Mouse (Mus musculus) hindbrain, embryonic 11.5 days (tissue): ENCODE data around the gene Nkain2. TPM values are rescaled to one million over a fixed set of nuclear protein-coding genes. Genes with fewer than 3 reads are reported as not detected.

Experiments used
- ATAC-seq: fragments of 200-750 bp; cut with Nextera tagmentation; 2 replicates; pipeline ENCODE4 v1.8.0; 2017; ENCODE audit warnings: mild to moderate bottlenecking, moderate TSS enrichment, moderate library complexity; ENCODE audit not compliant: low FRiP score
- DNase-seq: peaks from one replicate; pipeline ENCODE4 v3.0.0-alpha.2; 2015; ENCODE audit warnings: low spot score
- H3K27ac ChIP-seq: fragments of 300-500 bp; sonication (generic); 2 replicates; pipeline ENCODE4 v1.5.1; 2014; ENCODE audit warnings: mild to moderate bottlenecking, low read depth, low read length
- H3K27me3 ChIP-seq: fragments of 300-500 bp; sonication (generic); 2 replicates; pipeline ENCODE4 v1.6.1; 2014; ENCODE audit warnings: mild to moderate bottlenecking, low read length, moderate library complexity, mixed read lengths; ENCODE audit not compliant: control insufficient read depth, insufficient read depth
- H3K36me3 ChIP-seq: fragments of 300-500 bp; sonication (generic); 2 replicates; pipeline ENCODE4 v1.6.1; 2014; ENCODE audit warnings: mild to moderate bottlenecking, low read length, moderate library complexity, mixed read lengths; ENCODE audit not compliant: control insufficient read depth, insufficient read depth
- H3K4me1 ChIP-seq: fragments of 300-500 bp; sonication (generic); replicated peaks from 2 replicates; pipeline ENCODE4 v1.6.1; 2014; ENCODE audit warnings: low read length, mixed read lengths; ENCODE audit not compliant: control insufficient read depth, insufficient read depth
- H3K4me2 ChIP-seq: fragments of 300-500 bp; sonication (generic); replicated peaks from 2 replicates; pipeline ENCODE4 v1.6.1; 2014; ENCODE audit warnings: mild to moderate bottlenecking, low read depth, low read length
- H3K4me3 ChIP-seq: fragments of 300-500 bp; sonication (generic); 2 replicates; pipeline ENCODE4 v1.5.1; 2014; ENCODE audit warnings: low read depth, low read length
- H3K9ac ChIP-seq: fragments of 300-500 bp; sonication (generic); 2 replicates; pipeline ENCODE4 v1.6.1; 2014; ENCODE audit warnings: low read depth, low read length
- H3K9me3 ChIP-seq: fragments of 300-500 bp; sonication (generic); 2 replicates; pipeline ENCODE4 v1.6.1; 2016; ENCODE audit warnings: low read length; ENCODE audit not compliant: control insufficient read depth
- WGBS: fragments of 180-500 bp; shearing (Covaris S2); extraction: QIAGEN DNeasy Blood & Tissue Kit; methylation state at CpG from one replicate; pipeline ENCODE4 v1.1.7; 2014; 5-methylcytosine and 5-hydroxymethylcytosine counted together
- polyA plus RNA-seq: library from polyadenylated mRNA; unstranded; fragments of >200 nt; fragmentation: Nextera tagmentation; extraction: Ambion mirVana; gene quantifications from 2 replicates; pipeline ENCODE4 v1.2.1, GENCODE M21; 2014

Nkain2 gene
- polyA plus RNA-seq, 1 experiment from 2014 or later = 1.3 TPM

DNA sequence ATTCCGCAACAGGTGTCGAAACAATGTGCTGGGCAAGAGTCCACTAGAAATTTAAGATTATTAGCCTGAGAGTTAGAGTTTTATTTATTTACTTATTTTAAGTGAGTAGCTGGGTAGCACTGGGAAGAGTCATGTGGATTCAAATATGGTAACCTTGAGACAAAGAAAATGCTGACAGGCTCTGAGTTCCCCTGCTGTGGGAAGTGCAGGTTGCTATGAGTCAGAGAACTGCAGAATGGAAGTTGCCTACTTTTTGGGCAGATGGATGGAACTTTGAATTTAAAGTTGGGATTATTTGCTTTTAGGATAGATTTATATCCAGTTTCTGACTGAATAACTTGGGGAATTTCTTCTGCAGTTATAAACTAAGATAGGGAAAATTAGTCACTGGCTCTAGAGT, 259.2 kb downstream of the Nkain2 start:
- no peaks in the 10 kb centered on the region for H3K27me3 ChIP-seq
- ATAC-seq (no peak), DNase-seq (no peak)
- 100% methylated on average over 2 of the region's 2 CpGs for WGBS
- no peaks in the 10 kb centered on the region for H3K9me3 ChIP-seq
- no peak overlapping the region for H3K4me3 ChIP-seq
- no peak overlapping the region for H3K4me2 ChIP-seq
- no peak overlapping the region for H3K27ac ChIP-seq
- no peak overlapping the region for H3K9ac ChIP-seq
- H3K36me3 ChIP-seq = no peaks in the 10 kb centered on the region
- no peaks in the 10 kb centered on the region for H3K4me1 ChIP-seq

DNA sequence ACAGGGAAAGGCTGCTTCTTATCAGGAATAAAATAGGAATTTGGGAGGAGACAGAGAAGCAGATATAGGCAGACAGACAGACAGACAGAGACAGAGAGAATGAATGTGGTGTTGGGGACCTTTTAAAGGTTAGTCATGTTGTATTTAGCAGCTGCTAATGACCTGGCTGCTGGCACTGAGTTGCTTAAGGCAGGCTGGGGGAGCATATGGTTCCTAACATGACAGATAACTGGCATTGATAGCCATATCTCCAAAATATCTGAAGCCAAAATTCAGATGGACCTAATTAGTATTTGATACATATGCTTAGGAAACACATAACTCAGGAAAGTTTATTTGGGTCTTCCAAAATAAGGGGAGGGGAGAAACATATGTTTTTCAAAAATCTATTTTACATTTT, 285.8 kb downstream of the Nkain2 start:
- H3K4me2 ChIP-seq = no peak overlapping the region

GRCm38 (mm10) chr10:32602798-32603197, 287.5 kb downstream of the Nkain2 start:
- Histone ChIP-seq H3K9ac (no peak overlapping the region), H3K4me1 (no peaks in the 10 kb centered on the region), H3K4me2 (no peak overlapping the region), H3K27ac (no peak overlapping the region), H3K27me3 (no peaks in the 10 kb centered on the region), H3K4me3 (no peak overlapping the region), H3K36me3 (no peaks in the 10 kb centered on the region), H3K9me3 (no peaks in the 10 kb centered on the region)
- ATAC-seq = no peak
- 74% methylated on average over 4 of the region's 4 CpGs for WGBS
- DNase-seq = no peak

More for the DNA sequence above, 285.8 kb downstream of the Nkain2 start:
- Histone ChIP-seq H3K36me3 (no peaks in the 10 kb centered on the region), H3K4me1 (no peaks in the 10 kb centered on the region), H3K9ac (no peak overlapping the region), H3K4me3 (no peak overlapping the region), H3K27ac (no peak overlapping the region), H3K27me3 (no peaks in the 10 kb centered on the region), H3K9me3 (no peaks in the 10 kb centered on the region)
- DNase-seq = no peak
- ATAC-seq = no peak

DNA sequence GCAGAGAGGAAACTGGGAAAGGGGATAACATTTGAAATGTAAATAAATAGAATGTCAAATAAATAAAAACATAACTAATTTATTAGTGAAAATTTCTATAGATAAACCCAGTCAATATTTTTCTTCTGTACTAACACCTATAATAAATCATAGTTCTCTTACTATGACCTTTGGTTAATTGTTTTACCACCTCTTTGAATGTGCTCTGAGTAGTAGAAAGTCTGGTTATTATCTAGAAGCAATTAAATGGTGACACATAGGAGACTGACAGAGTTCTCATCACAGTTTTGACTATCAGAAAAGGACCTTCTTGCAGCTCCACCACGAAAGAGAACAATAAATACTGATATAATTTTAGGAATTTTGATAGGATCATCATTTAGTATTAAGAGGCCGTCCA, 295.3 kb downstream of the Nkain2 start:
- ATAC-seq = no peak
- no peaks in the 10 kb centered on the region for H3K4me1 ChIP-seq

GRCm38 (mm10) chr10:32577276-32577580, 313.0 kb downstream of the Nkain2 start:
- peak; percentile 15 for DNase-seq
- 41% methylated on average over 3 of the region's 3 CpGs for WGBS
- no peak overlapping the region for H3K9ac ChIP-seq
- no peak overlapping the region for H3K4me2 ChIP-seq
- H3K4me3 ChIP-seq = no peak overlapping the region
- H3K4me1 ChIP-seq = no peaks in the 10 kb centered on the region
- no peaks in the 10 kb centered on the region for H3K9me3 ChIP-seq
- H3K27ac ChIP-seq = no peak overlapping the region
- ATAC-seq = 0 out of 2 replicates have a peak, but pooled peaks have one; percentile 6
- no peaks in the 10 kb centered on the region for H3K36me3 ChIP-seq
- no peaks in the 10 kb centered on the region for H3K27me3 ChIP-seq

More for the DNA sequence above, 295.3 kb downstream of the Nkain2 start:
- no peak overlapping the region for H3K9ac ChIP-seq
- no peak overlapping the region for H3K27ac ChIP-seq
- DNase-seq = no peak
- no peaks in the 10 kb centered on the region for H3K36me3 ChIP-seq
- H3K4me3 ChIP-seq = no peak overlapping the region
- no peaks in the 10 kb centered on the region for H3K9me3 ChIP-seq
- WGBS = 72% methylated on average over 2 of the region's 2 CpGs
- H3K27me3 ChIP-seq = no peaks in the 10 kb centered on the region
- H3K4me2 ChIP-seq = no peak overlapping the region

GRCm38 (mm10) chr10:32576559-32577275, 313.5 kb downstream of the Nkain2 start:
- Histone ChIP-seq H3K27me3 (no peaks in the 10 kb centered on the region), H3K4me1 (no peaks in the 10 kb centered on the region), H3K4me3 (no peak overlapping the region), H3K27ac (no peak overlapping the region), H3K9ac (no peak overlapping the region), H3K4me2 (no peak overlapping the region), H3K9me3 (no peaks in the 10 kb centered on the region), H3K36me3 (no peaks in the 10 kb centered on the region)
- peak; percentile 70; the same call in 1 of the 2 replicates for ATAC-seq
- no peak for DNase-seq
- WGBS = 32% methylated on average over 2 of the region's 2 CpGs

DNA sequence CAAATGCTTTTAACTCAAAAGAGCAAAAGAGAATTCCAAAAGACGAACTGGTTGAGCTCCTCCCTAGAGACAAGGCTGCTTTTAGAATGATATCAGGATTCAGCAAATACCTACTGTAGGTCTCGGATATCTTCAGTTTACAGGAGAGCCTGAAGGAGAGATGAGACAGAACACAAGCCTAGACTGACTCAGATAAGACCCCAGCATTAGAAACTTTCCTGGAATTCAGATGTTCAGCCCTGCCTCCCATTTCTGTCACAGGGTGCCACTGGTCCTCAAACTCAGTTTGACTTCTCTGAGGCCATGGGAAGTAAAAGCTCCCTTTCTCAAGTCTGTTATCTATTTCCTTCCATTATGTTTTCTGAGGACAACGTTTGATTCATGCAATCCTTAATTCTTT, 332.6 kb downstream of the Nkain2 start:
- H3K27ac ChIP-seq = no peak overlapping the region
- no peak for ATAC-seq
- no peak overlapping the region for H3K9ac ChIP-seq
- H3K9me3 ChIP-seq = no peaks in the 10 kb centered on the region
- no peak overlapping the region for H3K4me3 ChIP-seq
- 71% methylated on average over 3 of the region's 3 CpGs for WGBS
- H3K27me3 ChIP-seq = no peaks in the 10 kb centered on the region
- no peaks in the 10 kb centered on the region for H3K4me1 ChIP-seq
- no peaks in the 10 kb centered on the region for H3K36me3 ChIP-seq
- no peak for DNase-seq
- H3K4me2 ChIP-seq = no peak overlapping the region

DNA sequence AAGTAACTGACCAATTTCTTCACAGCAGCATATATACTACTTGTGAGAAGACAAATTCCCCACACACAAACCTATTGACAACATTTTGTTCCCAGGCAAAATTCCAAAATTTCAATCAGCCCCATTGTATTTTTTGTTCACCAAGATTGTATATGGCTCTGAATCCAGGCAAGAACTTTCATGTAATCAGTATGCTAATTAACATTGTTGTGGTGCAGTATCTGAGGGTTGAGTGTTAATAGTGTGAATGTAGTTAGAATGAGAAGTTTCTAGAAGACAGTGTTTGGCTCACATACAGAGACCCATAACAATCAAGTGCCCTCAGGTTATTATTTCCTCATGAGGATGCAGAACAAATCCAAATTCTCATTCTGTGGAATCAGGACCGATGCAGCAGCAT, 354.2 kb downstream of the Nkain2 start:
- Histone ChIP-seq H3K36me3 (no peaks in the 10 kb centered on the region), H3K27ac (no peak overlapping the region), H3K9me3 (no peaks in the 10 kb centered on the region), H3K4me3 (no peak overlapping the region), H3K9ac (no peak overlapping the region), H3K4me1 (no peaks in the 10 kb centered on the region), H3K27me3 (no peaks in the 10 kb centered on the region), H3K4me2 (no peak overlapping the region)
- WGBS = 100% methylated on average over 1 of the region's 1 CpGs
- DNase-seq = no peak
- ATAC-seq = no peak

DNA sequence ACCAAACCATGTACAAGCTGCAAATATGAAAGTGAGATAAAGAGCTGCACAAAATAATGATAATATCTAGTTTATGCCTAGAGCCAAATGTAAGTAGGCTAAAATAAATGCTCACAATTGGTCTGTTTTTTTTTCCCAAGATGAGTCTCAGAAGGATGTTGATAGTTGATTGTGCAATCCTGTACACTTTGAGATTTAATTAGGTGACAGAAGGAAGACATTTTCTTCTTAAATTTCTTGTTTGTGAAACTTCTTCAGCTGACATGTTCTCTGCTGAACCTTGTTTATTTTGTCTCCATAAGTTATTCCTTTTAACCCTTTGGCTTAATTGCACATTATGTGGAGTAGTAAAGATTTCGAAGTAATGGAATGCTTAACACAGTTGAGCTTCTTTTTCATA, 379.4 kb downstream of the Nkain2 start:
- no peak for ATAC-seq
- Histone ChIP-seq H3K27me3 (no peaks in the 10 kb centered on the region), H3K4me1 (no peaks in the 10 kb centered on the region), H3K36me3 (no peaks in the 10 kb centered on the region), H3K9ac (no peak overlapping the region), H3K4me3 (no peak overlapping the region), H3K4me2 (no peak overlapping the region), H3K27ac (no peak overlapping the region), H3K9me3 (no peaks in the 10 kb centered on the region)
- DNase-seq = no peak
- WGBS = 87% methylated on average over 1 of the region's 1 CpGs
